Mouse (Mus musculus): ENCODE results near the gene Lrmda.

DNA sequence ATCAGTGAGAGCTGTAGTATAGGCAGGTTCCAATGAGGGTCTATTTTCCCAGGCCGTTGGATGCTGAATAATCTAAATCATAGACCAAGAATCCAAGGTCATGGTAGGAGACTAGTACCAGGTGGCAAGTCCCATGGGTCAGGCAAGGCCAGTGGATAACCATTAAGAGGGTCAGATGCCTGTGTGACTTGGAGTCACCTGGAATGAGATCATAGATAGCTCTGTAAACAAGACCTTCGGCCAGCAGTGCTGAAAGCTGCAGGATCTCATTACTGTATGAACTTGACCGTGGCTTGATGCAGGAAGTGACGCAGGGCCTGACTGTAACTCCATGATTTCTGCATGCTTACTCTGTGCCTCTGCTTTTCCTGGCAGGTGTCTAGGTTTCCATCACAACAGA is 402.2 kb downstream of the Lrmda start:
- TF ChIP-seq CTCF (conservative IDR thresholded peaks at IDR 0.05; ENCODE audit: low read length): no peak
- TF ChIP-seq NANOG (IDR thresholded peaks at IDR 0.05; ENCODE audit: borderline replicate concordance, low read length): no peak
- no peak for TF ChIP-seq POU5F1 (IDR thresholded peaks at IDR 0.05; ENCODE audit: borderline replicate concordance, low read length)
